22 mouse cellular contexts compared by ENCODE assay signal in genomic region chr4:126493416-126493815, GRCm38 (mm10). TPM values are rescaled to one million over a fixed set of nuclear protein-coding genes. Genes with fewer than 3 reads are reported as not detected.
DNase-seq lines count a peak whose midpoint lies in the region; ATAC-seq and TF ChIP-seq lines count a peak whose summit lies in the region.
"Had no signal": no experiment of that assay in that cellular context is flagged by ENCODE, and none has a peak within 500 bp of the region (broad histone marks: within the 10 kb centered on the region; RNA-seq: fewer than 3 reads in every experiment).

No protein-coding gene starts in this region.

- no peak overlapping the region for H3K4me3 ChIP-seq in lung, postnatal 0 days (ENCODE audit: low read depth, low read length)

- no peaks in the 10 kb centered on the region for H3K4me1 ChIP-seq in lung, postnatal 0 days (ENCODE audit: insufficient read depth, low read depth, low read length)

- peak; percentile 13 for DNase-seq in heart, adult 11 months
- no peak for DNase-seq in heart, postnatal 10 days
- DNase-seq in lung, postnatal 0 days (ENCODE audit: low spot score), result peak; percentile 54
- DNase-seq in lung, postnatal 4 days, result no peak
- DNase-seq in lung, postnatal 25 days (ENCODE audit: low spot score), result peak; percentile 36
- DNase-seq in lung, postnatal 14 days, result no peak
- DNase-seq in lung, postnatal 36 days, result peak; percentile 43
- no peak for DNase-seq in lung, postnatal 10 days
- DNase-seq: adrenal gland, adult 2 months; adrenal gland, adult 8-10 months; adrenal gland, postnatal 10 days; adrenal gland, postnatal 14 days; adrenal gland, postnatal 25 days; adrenal gland, postnatal 36 days; B cell, adult 2 months; cerebellum, adult 11 months; cerebellum, adult 11-12 months had no signal

- H3K9me3 ChIP-seq in lung, postnatal 0 days (ENCODE audit: low read length), result no peaks in the 10 kb centered on the region
- H3K9me3 ChIP-seq: G1E had no signal

- peaks cover 5% of the 10 kb centered on the region; the same call in 1 of the 2 replicates for H3K36me3 ChIP-seq in lung, postnatal 0 days (ENCODE audit: insufficient read depth, low read length)
- H3K36me3 ChIP-seq: G1E had no signal

- no peak overlapping the region for H3K9ac ChIP-seq in lung, postnatal 0 days (replicated peaks; ENCODE audit: low read depth)

- H3K27ac ChIP-seq in lung, postnatal 0 days (ENCODE audit: low read length), result no peak overlapping the region

- H3K27me3 ChIP-seq in lung, postnatal 0 days (replicated peaks; ENCODE audit: insufficient read depth, low read length), result no peaks in the 10 kb centered on the region
- H3K27me3 ChIP-seq: CH12.LX, Patski had no signal

- H3K4me2 ChIP-seq in lung, postnatal 0 days (replicated peaks; ENCODE audit: low read depth, low read length), result no peak overlapping the region

- TF ChIP-seq EP300 in lung, postnatal 0 days (IDR thresholded peaks at IDR 0.05), result no peak

- ATAC-seq in lung, postnatal 0 days, result peak; percentile 68
- ATAC-seq: activated CD4-positive, CD25-positive, alpha-beta regulatory T cell, adult 4 months; CD4-positive, CD25-positive, alpha-beta regulatory T cell, adult 4 months; Patski had no signal

- no peak for TF ChIP-seq CTCF in lung, postnatal 0 days (IDR thresholded peaks at IDR 0.05)

- WGBS in lung, postnatal 0 days, result 49% methylated on average over 4 of the region's 4 CpGs

- intact Hi-C loops in heart, postnatal 10 days (cut with DNase I), result no loop called here

RNA-seq across cellular contexts. Expression of gene Ago1, which starts 25.0 kb away (rescaled TPM):
- 10 to 100 TPM; 16.0 to 18.6 TPM for total RNA-seq in heart, postnatal 10 days (2021)
- polyA plus RNA-seq in lung, postnatal 0 days (2015; fragmentation: Nextera tagmentation; extraction: Ambion mirVana), result 5.4 and 5.7 TPM in 2 replicates

RNA-seq across cellular contexts. Expression of gene Ago4, which starts 39.9 kb away (rescaled TPM):
- 1 to 10 TPM; 4.1 to 5.8 TPM for total RNA-seq in heart, postnatal 10 days (2021)
- polyA plus RNA-seq in lung, postnatal 0 days (2015; fragmentation: Nextera tagmentation; extraction: Ambion mirVana), result 5.6 and 6.1 TPM in 2 replicates
- polyA plus RNA-seq: G1E had no signal

Comparison
In these comparisons a context has a peak if more than half of its experiments do, and no peak if none do; other contexts are left out.
1. DNase-seq: peak in heart, adult 11 months (single experiment), lung, postnatal 0 days (single experiment), lung, postnatal 25 days (single experiment) and lung, postnatal 36 days (single experiment); none in heart, postnatal 10 days (0 of 2), lung, postnatal 4 days (0 of 2), lung, postnatal 14 days (single experiment) and lung, postnatal 10 days (single experiment).